Mouse (Mus musculus): Measurements from ENCODE around the gene Atrnl1. TPM values are rescaled to one million over a fixed set of nuclear protein-coding genes. Genes with fewer than 3 reads are reported as not detected.
A peak's percentile ranks its signal among the peaks of the same experiment; 100 is the strongest.

Atrnl1 gene
- polyA plus RNA-seq, 1 experiment from 2014 or later: 8.1 TPM

DNA sequence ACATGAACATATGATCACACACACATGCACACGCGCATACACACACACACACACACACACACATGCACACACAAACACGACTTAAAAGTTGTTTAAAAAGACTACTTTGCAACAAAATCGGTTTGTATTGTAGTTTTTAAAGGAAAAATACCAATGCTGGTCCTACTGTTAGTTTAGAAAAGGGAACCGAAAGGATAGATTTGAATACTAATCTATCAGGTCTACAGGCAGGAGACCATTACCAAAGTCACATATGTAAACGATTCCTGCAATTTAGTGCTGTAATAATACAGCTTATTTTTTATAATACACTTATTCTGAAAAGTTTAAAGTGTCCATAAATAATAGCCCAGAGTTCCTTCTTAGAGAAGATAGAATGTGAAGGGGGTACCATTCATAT, 299.8 kb downstream of the Atrnl1 start:
- Histone ChIP-seq H3K9ac (ENCODE audit: low read depth, low read length) (no peak overlapping the region), H3K4me2 (ENCODE audit: low read length) (no peak overlapping the region), H3K36me3 (ENCODE audit: insufficient read depth, low read length) (no peaks in the 10 kb centered on the region), H3K4me1 (replicated peaks; ENCODE audit: insufficient read depth, low read length) (no peaks in the 10 kb centered on the region), H3K27ac (no peak overlapping the region), H3K27me3 (ENCODE audit: insufficient read depth, low read length) (no peaks in the 10 kb centered on the region), H3K9me3 (replicated peaks; ENCODE audit: low read length) (no peaks in the 10 kb centered on the region), H3K4me3 (replicated peaks; ENCODE audit: low read depth, low read length) (no peak overlapping the region)
- DNase-seq (ENCODE audit: low spot score): no peak
- no peak for ATAC-seq (replicated peaks; ENCODE audit: low FRiP score, low read depth)
- 93% methylated on average over 6 of the region's 6 CpGs for WGBS
- no peak for TF ChIP-seq CTCF (IDR thresholded peaks at IDR 0.05; ENCODE audit: low read depth)

DNA sequence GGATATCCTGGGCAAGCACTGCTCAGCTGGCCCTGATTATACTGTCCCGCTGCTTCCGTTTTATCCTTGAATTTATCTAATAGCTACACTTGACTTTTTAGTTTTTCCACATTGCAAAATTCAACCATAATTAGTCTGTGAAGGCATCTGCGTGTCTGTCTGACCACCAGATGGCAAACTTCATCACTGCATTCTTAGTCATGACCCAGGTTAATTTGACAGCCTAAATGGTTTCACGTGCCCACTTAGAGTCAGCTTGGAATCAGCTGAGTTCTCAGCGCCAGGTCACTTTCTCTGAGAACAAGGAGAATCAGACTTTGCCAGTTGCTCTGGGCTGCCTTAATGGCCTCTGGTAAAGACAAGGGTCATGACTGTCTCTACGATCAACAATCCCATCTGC, 305.5 kb downstream of the Atrnl1 start:
- Histone ChIP-seq H3K27ac (no peak overlapping the region), H3K9ac (ENCODE audit: low read depth, low read length) (no peak overlapping the region), H3K27me3 (ENCODE audit: insufficient read depth, low read length) (no peaks in the 10 kb centered on the region), H3K4me1 (replicated peaks; ENCODE audit: insufficient read depth, low read length) (no peaks in the 10 kb centered on the region), H3K4me2 (ENCODE audit: low read length) (no peak overlapping the region), H3K4me3 (replicated peaks; ENCODE audit: low read depth, low read length) (no peak overlapping the region), H3K9me3 (replicated peaks; ENCODE audit: low read length) (no peaks in the 10 kb centered on the region), H3K36me3 (ENCODE audit: insufficient read depth, low read length) (no peaks in the 10 kb centered on the region)
- ATAC-seq (replicated peaks; ENCODE audit: low FRiP score, low read depth) (no peak), DNase-seq (ENCODE audit: low spot score) (peak; percentile 18)
- WGBS: 66% methylated on average over 6 of the region's 6 CpGs
- peak; percentile 63 for TF ChIP-seq CTCF (IDR thresholded peaks at IDR 0.05; ENCODE audit: low read depth)

DNA sequence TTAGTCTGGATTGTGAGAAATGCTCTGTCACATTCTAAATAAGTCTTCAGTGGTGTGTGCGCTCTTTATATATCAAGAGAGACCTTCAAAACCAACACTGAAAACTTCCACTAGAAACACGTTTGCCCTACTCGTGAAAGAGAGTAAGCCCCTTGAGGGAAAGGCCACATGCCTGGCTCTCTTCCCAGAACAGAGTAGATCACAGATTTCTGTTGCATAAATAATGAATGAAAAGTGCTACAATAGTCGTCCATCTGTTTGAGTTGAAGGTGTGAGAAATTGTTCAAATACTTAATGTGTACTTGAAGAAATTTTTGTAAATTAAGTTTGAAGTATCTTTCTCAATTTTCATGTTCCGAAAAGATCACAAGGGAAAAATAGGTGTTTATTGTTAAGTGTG, 312.2 kb downstream of the Atrnl1 start:
- Histone ChIP-seq H3K36me3 (ENCODE audit: insufficient read depth, low read length) (no peaks in the 10 kb centered on the region), H3K27ac (no peak overlapping the region), H3K4me1 (replicated peaks; ENCODE audit: insufficient read depth, low read length) (no peaks in the 10 kb centered on the region), H3K9me3 (replicated peaks; ENCODE audit: low read length) (no peaks in the 10 kb centered on the region), H3K27me3 (ENCODE audit: insufficient read depth, low read length) (no peaks in the 10 kb centered on the region), H3K9ac (ENCODE audit: low read depth, low read length) (no peak overlapping the region), H3K4me3 (replicated peaks; ENCODE audit: low read depth, low read length) (no peak overlapping the region), H3K4me2 (ENCODE audit: low read length) (no peak overlapping the region)
- TF ChIP-seq CTCF (IDR thresholded peaks at IDR 0.05; ENCODE audit: low read depth): no peak
- ATAC-seq (replicated peaks; ENCODE audit: low FRiP score, low read depth): no peak
- DNase-seq (ENCODE audit: low spot score): no peak
- 65% methylated on average over 5 of the region's 5 CpGs for WGBS

DNA sequence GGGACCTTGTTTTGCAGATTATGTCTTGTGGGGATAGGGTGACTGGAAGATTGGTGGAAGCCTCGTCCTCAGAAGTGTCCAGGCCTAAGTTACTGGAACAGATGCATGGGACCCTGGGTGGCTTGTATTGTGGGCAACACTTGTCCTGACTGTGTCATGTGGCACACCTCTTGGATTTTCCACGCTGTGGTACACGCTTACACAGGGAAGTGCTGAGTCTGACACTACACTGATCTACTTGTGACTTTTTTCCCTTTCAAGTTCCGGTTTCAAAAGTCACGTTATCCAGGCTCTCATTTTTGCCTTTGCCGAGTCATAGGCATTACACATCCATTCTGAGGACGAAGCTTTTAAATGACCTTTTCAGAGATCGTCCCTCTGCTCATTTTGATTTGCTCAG, 314.0 kb downstream of the Atrnl1 start:
- TF ChIP-seq CTCF (IDR thresholded peaks at IDR 0.05; ENCODE audit: low read depth): no peak
- 75% methylated on average over 8 of the region's 8 CpGs for WGBS
- DNase-seq (ENCODE audit: low spot score): no peak
- H3K4me2 ChIP-seq (ENCODE audit: low read length): no peak overlapping the region
- H3K9me3 ChIP-seq (replicated peaks; ENCODE audit: low read length): no peaks in the 10 kb centered on the region
- H3K27ac ChIP-seq: no peak overlapping the region
- H3K36me3 ChIP-seq (ENCODE audit: insufficient read depth, low read length): no peaks in the 10 kb centered on the region
- ATAC-seq (replicated peaks; ENCODE audit: low FRiP score, low read depth): no peak
- H3K9ac ChIP-seq (ENCODE audit: low read depth, low read length): no peak overlapping the region
- H3K27me3 ChIP-seq (ENCODE audit: insufficient read depth, low read length): no peaks in the 10 kb centered on the region
- H3K4me1 ChIP-seq (replicated peaks; ENCODE audit: insufficient read depth, low read length): no peaks in the 10 kb centered on the region
- no peak overlapping the region for H3K4me3 ChIP-seq (replicated peaks; ENCODE audit: low read depth, low read length)

DNA sequence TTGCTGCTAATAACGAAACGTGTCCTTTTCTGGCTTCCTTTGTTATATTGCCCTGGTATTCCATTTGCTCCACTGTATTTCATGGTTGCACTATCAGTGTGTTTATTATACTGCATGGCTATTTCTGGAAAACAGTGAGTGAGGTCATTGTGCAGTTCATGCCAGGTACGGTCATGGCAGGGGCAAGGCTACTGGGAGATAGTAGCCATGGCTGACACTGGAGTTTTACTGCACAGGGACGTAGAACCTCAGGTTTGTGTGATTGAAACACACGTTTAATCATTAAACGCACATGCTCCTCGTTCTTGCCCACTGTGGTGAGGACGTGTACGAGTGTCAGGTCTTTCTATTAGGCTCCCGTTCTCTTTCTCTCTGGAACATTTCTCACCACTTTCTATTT, 314.8 kb downstream of the Atrnl1 start:
- Histone ChIP-seq H3K9me3 (replicated peaks; ENCODE audit: low read length) (no peaks in the 10 kb centered on the region), H3K4me3 (replicated peaks; ENCODE audit: low read depth, low read length) (no peak overlapping the region), H3K27ac (no peak overlapping the region), H3K27me3 (ENCODE audit: insufficient read depth, low read length) (no peaks in the 10 kb centered on the region), H3K4me2 (ENCODE audit: low read length) (no peak overlapping the region), H3K36me3 (ENCODE audit: insufficient read depth, low read length) (no peaks in the 10 kb centered on the region), H3K9ac (ENCODE audit: low read depth, low read length) (no peak overlapping the region), H3K4me1 (replicated peaks; ENCODE audit: insufficient read depth, low read length) (no peaks in the 10 kb centered on the region)
- 71% methylated on average over 10 of the region's 10 CpGs for WGBS
- no peak for DNase-seq (ENCODE audit: low spot score)
- ATAC-seq (replicated peaks; ENCODE audit: low FRiP score, low read depth): no peak
- no peak for TF ChIP-seq CTCF (IDR thresholded peaks at IDR 0.05; ENCODE audit: low read depth)

DNA sequence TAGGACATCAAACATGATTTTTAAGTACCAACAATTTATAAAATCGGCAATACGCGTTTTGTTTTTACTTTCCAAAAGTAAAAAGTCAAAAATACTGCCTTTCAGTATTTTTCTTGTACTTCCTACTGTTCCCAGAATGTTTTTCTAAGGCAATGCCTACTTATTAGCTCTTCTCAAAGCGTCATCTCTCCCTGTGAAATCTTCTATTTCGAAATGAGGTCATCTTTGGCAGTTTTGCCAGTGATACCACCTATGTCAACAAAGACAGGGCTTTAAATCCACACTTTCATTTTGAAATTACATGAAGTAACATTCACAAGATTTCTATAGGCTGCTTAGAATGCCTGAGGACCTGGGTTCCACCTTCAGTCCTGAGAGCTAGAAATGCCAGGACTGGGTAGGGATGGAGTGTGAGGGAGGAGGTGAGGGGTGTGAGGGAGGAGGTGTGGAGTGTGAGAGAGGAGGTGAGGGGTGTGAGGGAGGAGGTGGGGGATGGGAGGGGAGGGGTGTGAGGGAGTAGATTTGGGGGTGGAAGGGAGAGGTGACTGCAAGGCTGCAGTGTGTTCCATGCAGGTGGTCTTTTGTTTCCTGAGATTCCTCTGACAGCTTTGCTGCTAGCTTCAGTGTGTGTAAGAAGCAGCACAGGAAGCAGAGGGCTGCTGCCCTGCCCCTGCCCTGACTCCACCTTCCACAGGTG, 315.5 kb downstream of the Atrnl1 start:
- no peak for TF ChIP-seq CTCF (IDR thresholded peaks at IDR 0.05; ENCODE audit: low read depth)
- H3K9ac ChIP-seq (ENCODE audit: low read depth, low read length): no peak overlapping the region
- no peak overlapping the region for H3K4me2 ChIP-seq (ENCODE audit: low read length)
- no peak overlapping the region for H3K4me3 ChIP-seq (replicated peaks; ENCODE audit: low read depth, low read length)
- ATAC-seq (replicated peaks; ENCODE audit: low FRiP score, low read depth): peak; percentile 94
- no peaks in the 10 kb centered on the region for H3K4me1 ChIP-seq (replicated peaks; ENCODE audit: insufficient read depth, low read length)
- no peaks in the 10 kb centered on the region for H3K9me3 ChIP-seq (replicated peaks; ENCODE audit: low read length)
- no peaks in the 10 kb centered on the region for H3K27me3 ChIP-seq (ENCODE audit: insufficient read depth, low read length)
- 86% methylated on average over 5 of the region's 5 CpGs for WGBS
- DNase-seq (ENCODE audit: low spot score): peak; percentile 12
- H3K36me3 ChIP-seq (ENCODE audit: insufficient read depth, low read length): no peaks in the 10 kb centered on the region
- no peak overlapping the region for H3K27ac ChIP-seq
